Mouse (Mus musculus) lung, embryonic 15.5 days (tissue): ENCODE measurements around the gene Tef. TPM values are rescaled to one million over a fixed set of nuclear protein-coding genes. Genes with fewer than 3 reads are reported as not detected.

Experiments used
- ATAC-seq: fragments of 200-750 bp; cut with Nextera tagmentation; 2 replicates; pipeline ENCODE4 v1.8.0; 2017; ENCODE audit warnings: moderate number of reproducible peaks, borderline replicate concordance; ENCODE audit not compliant: low FRiP score, low TSS enrichment; ENCODE audit errors: extremely low read depth
- H3K27ac ChIP-seq: fragments of 300-500 bp; sonication (generic); 2 replicates; pipeline ENCODE4 v1.5.1; 2015; ENCODE audit warnings: moderate library complexity, mild to moderate bottlenecking, inconsistent platforms
- H3K27me3 ChIP-seq: fragments of 300-500 bp; sonication (generic); 2 replicates; pipeline ENCODE4 v1.6.1; 2015; ENCODE audit warnings: inconsistent platforms
- H3K36me3 ChIP-seq: fragments of 300-500 bp; sonication (generic); 2 replicates; pipeline ENCODE4 v1.6.1; 2015; ENCODE audit warnings: inconsistent platforms
- H3K4me1 ChIP-seq: fragments of 300-500 bp; sonication (generic); 2 replicates; pipeline ENCODE4 v1.6.1; 2015; ENCODE audit warnings: inconsistent platforms
- H3K4me2 ChIP-seq: fragments of 300-500 bp; sonication (generic); 2 replicates; pipeline ENCODE4 v1.6.1; 2015; ENCODE audit warnings: inconsistent platforms, mild to moderate bottlenecking, moderate library complexity
- H3K4me3 ChIP-seq: fragments of 300-500 bp; sonication (generic); 2 replicates; pipeline ENCODE4 v1.5.1; 2015; ENCODE audit warnings: mild to moderate bottlenecking, inconsistent platforms
- H3K9ac ChIP-seq: fragments of 300-500 bp; sonication (generic); 2 replicates; pipeline ENCODE4 v1.6.1; 2015; ENCODE audit warnings: inconsistent platforms
- H3K9me3 ChIP-seq: fragments of 300-500 bp; sonication (generic); 2 replicates; pipeline ENCODE4 v1.6.1; 2016; ENCODE audit warnings: inconsistent platforms
- WGBS: fragments of 180-500 bp; shearing (Covaris S2); methylation state at CpG from one replicate; pipeline ENCODE4 v1.1.7; 2015; 5-methylcytosine and 5-hydroxymethylcytosine counted together
- polyA plus RNA-seq: library from polyadenylated mRNA; unstranded; fragments of >200 nt; fragmentation: Nextera tagmentation; extraction: Ambion mirVana; gene quantifications from 2 replicates; pipeline ENCODE4 v1.2.1, GENCODE M21; 2015

Gene Tef
- polyA plus RNA-seq, 1 experiment from 2014 or later: 31.4 TPM

DNA sequence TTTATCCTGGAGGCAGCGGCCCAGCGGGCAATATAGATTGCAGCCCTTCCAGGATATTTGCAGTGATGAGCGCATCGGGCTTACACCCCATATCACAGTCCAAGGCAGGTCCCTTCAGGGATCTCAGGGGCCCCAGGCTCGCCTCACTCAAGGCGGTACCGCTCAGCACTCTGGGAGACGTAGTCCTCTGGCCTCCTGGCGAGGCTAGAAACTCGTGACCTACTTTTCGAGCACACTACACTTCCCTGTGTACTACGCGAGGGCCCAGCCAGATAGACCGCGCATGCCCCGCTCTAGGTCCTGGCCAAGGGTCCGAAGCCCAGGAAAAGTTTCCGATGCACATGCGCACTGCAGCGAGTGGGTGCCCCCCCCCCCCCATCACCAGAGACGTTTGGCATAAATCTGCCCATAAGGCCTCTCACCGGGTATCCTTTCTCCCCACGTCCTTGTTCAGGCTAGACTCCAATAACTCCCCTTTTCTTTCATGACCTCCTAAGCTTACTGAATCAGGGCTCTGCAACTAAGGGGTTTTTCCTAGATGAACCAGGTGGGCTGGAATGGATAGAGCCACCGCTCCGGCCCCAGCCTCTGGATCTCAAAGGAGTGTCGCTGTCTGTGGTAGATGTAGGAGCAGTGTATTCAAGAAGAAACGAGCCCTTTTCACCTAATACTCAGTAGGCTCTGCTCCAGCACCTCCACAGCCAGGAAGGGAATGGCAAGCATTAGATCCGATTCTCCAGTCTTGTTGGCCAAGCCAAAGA is 54.0 kb downstream of the Tef start:
- peak; percentile 84 for ATAC-seq
- Histone ChIP-seq H3K9me3 (no peaks in the 10 kb centered on the region), H3K36me3 (peaks cover 23% of the 10 kb centered on the region), H3K27ac (peak overlapping the region; percentile 98), H3K4me1 (peaks cover 25% of the 10 kb centered on the region), H3K4me2 (peak overlapping the region; percentile 86), H3K9ac (peak overlapping the region; percentile 87), H3K27me3 (no peaks in the 10 kb centered on the region), H3K4me3 (peak overlapping the region; percentile 76)
- under 1% methylated on average over 28 of the region's 28 CpGs for WGBS

DNA sequence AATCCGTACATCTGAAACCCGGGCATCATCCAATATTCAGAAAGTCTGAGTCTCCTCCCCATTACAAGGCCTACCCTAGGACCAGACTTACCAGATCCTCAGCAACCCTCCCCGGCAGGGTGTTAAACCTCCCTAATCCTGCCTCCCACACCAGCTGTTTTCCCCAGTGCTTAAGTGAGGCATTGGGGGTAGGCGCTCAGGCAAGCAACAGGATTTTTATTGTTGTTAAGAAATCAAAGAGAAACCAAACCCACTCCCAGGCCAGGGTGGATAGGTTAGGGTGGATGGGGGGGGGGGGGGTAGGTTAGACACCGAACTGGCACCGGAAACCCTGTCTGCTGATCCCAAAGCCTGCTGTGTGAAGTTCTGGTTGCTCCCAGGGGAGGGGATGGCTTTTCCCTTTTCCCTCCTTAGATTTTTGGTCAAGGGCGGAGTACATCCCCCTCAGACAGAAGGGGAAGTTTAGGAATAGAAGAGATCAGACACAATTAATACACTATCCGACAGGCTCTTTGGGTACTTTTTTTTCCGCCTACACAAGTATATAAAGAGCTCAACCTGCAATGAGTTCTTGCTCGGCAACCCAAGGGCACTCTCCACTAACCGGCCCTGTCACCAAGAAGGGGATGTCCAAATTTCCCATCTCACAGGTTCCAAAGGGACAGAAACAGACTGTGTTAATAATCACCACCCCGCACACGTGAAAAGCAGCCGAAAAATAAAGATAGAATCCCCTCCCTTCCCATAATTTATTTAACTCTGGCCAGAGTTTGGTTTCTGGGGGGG is 54.9 kb downstream of the Tef start:
- WGBS: under 1% methylated on average over 14 of the region's 14 CpGs
- Histone ChIP-seq H3K36me3 (peaks cover 14% of the 10 kb centered on the region), H3K4me2 (peak overlapping the region; percentile 86), H3K27ac (peak overlapping the region; percentile 98), H3K4me3 (peak overlapping the region; percentile 76), H3K9me3 (no peaks in the 10 kb centered on the region), H3K27me3 (no peaks in the 10 kb centered on the region), H3K4me1 (peaks cover 25% of the 10 kb centered on the region), H3K9ac (peak overlapping the region; percentile 87)
- ATAC-seq: no peak

DNA sequence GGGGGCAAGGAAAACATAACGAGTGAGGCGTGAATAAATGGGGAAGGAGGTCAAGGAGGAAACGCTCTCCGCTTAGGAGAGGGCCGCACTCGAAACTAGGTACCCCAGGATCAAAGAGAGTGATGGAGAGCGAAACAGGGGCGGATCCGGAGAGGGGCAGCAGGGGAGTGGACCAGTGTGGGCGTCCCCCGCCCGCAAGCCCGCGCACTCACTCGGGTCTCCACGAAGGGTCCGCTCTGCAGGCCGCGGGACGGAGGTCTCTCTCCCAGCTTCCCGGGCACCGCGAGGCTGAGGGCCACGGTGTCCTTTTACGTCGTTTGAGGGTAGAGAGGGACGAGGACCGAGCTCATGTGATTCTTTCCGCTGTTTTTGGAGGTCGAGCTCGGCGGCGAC is 55.5 kb downstream of the Tef start:
- WGBS: 0% methylated on average over 33 of the region's 33 CpGs
- H3K9me3 ChIP-seq: no peaks in the 10 kb centered on the region
- H3K27me3 ChIP-seq: no peaks in the 10 kb centered on the region
- no peak for ATAC-seq
- peak overlapping the region; percentile 98 for H3K27ac ChIP-seq
- peak overlapping the region; percentile 87 for H3K9ac ChIP-seq
- peak overlapping the region; percentile 76 for H3K4me3 ChIP-seq
- peaks cover 12% of the 10 kb centered on the region for H3K36me3 ChIP-seq
- H3K4me1 ChIP-seq: peaks cover 25% of the 10 kb centered on the region
- H3K4me2 ChIP-seq: peak overlapping the region; percentile 86

DNA sequence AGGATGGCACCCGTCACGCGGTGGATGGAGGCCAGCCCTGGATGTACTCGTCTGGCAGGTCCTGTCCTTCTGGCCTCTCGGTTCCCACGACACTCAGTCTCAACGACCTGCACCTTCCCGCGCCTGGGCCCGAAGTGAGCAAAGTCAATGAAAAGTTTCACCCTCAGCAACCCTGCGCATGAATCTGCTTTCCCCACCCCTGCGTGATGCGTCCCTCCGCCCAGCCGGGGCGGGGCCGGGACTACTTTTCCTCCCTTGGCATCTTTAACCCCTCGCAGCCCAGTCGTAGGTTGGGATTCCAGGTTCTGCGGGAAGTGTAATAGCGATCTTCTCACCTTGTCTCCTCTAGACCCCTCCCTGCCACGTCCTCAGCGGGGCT is 55.9 kb downstream of the Tef start:
- Histone ChIP-seq H3K27me3 (no peaks in the 10 kb centered on the region), H3K36me3 (peaks cover 12% of the 10 kb centered on the region), H3K4me1 (peaks cover 25% of the 10 kb centered on the region), H3K4me2 (peak overlapping the region; percentile 86), H3K9me3 (no peaks in the 10 kb centered on the region), H3K27ac (peak overlapping the region; percentile 98), H3K4me3 (peak overlapping the region; percentile 76), H3K9ac (peak overlapping the region; percentile 87)
- ATAC-seq: peak; percentile 25
- WGBS: 0% methylated on average over 23 of the region's 23 CpGs

DNA sequence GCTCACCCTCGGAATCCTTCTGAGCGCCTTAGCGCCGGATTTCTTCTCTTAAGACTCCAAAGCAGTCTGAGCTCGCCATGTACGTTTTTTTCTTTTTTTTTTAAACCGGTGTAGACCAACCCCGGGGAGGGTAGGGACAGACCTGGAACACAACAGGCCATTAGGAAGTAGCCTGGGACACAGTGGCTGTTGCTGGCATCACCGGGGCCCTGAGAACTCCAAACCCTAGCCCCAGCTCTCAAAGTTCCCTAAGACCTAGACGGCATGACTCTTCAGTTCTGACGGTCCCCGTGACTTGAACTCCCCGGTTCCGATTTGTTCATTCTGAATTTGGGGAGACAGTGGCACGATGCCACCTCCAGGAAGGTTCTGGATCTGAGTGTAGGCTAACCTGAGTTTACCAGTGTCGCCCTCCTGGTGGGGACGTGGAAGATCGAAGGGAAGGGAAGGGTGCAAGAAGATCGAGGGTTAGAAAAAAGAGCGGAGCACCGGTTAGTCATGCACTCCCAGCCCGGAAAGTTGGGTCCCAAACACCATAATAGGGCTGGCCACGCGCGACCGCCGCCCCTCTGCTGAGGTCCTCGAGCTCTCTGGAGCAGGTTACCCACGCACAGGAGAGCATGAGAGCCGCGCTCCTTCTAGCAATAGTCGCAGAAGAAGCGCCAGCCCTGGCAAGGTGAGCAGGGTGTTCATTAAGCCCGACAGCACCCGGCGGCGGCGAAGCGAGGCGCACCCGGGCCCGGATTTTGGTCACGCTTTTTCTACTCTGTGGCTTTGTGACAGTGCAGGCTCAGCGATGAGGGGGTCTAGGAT is 56.5 kb downstream of the Tef start, which contains the start of gene Tob2:
Gene Tob2 (minus strand): TSS at position 280 of the 813 bp plus-strand sequence.
- peak within 1 kb of the TSS; percentile 86 for H3K4me2 ChIP-seq
- under 1% methylated on average over 44 of the region's 44 CpGs for WGBS
- peaks cover 25% of the 10 kb centered on the region for H3K4me1 ChIP-seq
- peak within 1 kb of the TSS; percentile 98 for H3K27ac ChIP-seq
- H3K36me3 ChIP-seq: peaks cover 11% of the 10 kb centered on the region
- no peaks in the 10 kb centered on the region for H3K27me3 ChIP-seq
- peak within 1 kb of the TSS; percentile 87 for H3K9ac ChIP-seq
- H3K4me3 ChIP-seq: peak within 1 kb of the TSS; percentile 76
- H3K9me3 ChIP-seq: no peaks in the 10 kb centered on the region
- ATAC-seq: peak; percentile 8

DNA sequence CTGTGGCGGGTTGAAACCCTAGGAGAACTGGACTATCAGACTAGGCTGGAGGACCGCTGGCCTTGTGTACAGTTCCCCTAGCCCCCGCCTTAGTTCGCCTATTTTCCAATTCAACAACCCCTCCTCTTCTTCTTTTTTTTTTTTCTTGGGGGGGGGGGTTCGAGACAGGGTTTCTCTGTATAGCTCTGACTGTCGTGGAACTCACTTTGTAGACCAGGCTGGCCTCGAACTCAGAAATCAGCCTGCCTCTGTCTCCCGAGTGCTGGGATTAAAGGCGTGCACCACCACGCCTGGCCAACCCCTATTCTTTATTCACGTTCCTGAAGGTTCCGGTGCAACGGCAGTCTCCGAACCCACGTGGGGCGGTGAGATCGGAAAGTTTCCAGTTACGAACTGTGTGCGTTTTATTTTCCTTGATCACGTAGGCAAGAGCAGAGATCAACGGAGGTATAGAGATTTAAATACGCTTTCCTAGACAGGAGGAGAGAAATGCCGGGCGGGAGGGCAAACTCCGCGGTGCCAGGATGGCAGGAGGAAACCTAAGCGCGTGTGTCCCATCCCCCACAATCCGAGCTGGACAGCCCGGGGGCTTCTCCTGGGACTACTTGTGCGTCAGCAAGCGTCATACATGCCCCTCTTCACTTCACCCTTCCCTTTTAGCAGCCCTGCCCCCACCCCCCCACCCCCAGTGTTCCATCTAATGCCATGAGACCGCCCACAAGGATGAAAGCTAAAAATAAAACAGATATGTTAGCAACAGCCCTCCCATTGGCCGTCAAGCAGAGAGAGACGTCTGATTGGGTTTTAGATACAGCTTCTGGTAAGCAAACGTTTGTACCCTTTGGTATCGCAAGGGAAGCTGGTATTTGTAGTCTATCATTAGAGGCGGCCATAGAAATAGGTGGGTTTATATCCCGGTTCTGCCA is 57.4 kb downstream of the Tef start:
- WGBS: under 1% methylated on average over 39 of the region's 39 CpGs
- no peaks in the 10 kb centered on the region for H3K9me3 ChIP-seq
- peaks cover 25% of the 10 kb centered on the region for H3K4me1 ChIP-seq
- ATAC-seq: peak; percentile 85
- H3K27me3 ChIP-seq: no peaks in the 10 kb centered on the region
- H3K4me3 ChIP-seq: peak overlapping the region; percentile 76
- H3K9ac ChIP-seq: peak overlapping the region; percentile 87
- H3K36me3 ChIP-seq: peaks cover 11% of the 10 kb centered on the region
- peak overlapping the region; percentile 98 for H3K27ac ChIP-seq
- H3K4me2 ChIP-seq: peak overlapping the region; percentile 86

DNA sequence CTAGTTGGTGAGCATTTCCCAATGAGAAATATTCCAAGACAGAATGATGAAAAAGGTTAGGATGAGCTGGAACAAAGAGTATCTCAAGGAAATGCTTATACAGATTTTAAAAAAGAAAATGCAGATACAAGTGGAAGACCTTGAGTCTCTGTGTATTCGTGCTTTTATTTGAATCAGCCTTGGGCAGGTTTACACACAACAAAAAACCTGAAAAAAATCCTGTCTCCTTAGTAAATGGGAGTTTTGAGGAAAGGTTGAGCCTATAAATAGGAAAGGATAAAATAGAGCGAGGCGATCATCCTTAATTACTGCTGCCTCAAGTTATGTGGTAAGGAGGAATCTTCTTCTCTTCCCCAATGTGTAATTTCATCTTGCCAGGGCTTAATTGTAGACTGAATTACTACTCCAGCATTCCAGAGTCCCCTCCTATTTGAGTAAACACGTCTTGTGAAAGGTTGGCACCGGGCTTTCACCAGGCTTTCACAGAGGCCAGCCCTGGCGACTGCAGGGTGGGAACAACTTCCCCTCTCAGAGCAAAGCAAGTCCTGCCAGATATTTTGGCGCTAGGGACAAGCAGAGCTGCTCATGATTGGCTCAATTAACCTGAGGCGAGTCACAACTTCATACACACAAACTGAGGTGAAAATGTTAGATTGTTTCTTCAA is 58.4 kb downstream of the Tef start:
- H3K4me3 ChIP-seq: peak overlapping the region; percentile 76
- H3K4me2 ChIP-seq: peak overlapping the region; percentile 86
- no peaks in the 10 kb centered on the region for H3K27me3 ChIP-seq
- peaks cover 20% of the 10 kb centered on the region for H3K36me3 ChIP-seq
- peaks cover 20% of the 10 kb centered on the region for H3K4me1 ChIP-seq
- WGBS: 32% methylated on average over 8 of the region's 8 CpGs
- H3K9me3 ChIP-seq: no peaks in the 10 kb centered on the region
- H3K27ac ChIP-seq: peak overlapping the region; percentile 93
- 0 out of 2 replicates have a peak overlapping the region, but pooled peaks have one; percentile 14 for H3K9ac ChIP-seq
- no peak for ATAC-seq

DNA sequence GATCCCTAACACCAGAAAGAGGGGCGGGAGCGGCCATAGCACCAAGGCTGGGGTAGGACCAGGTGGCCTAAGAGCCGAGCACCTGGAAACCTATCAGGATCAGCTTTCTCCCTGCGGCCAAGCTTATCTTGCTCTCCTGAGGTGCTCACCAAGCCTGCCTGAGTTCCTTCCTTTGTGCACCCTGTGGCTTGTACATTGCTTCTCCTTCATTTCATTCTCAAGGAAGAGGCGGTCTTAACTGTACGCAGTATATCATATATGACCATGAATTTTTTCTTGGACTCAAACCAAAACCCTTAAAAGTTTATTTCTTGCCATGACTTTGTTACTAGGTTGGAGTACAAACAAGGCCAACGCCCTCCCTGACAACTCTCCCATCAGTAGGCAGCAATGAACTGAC is 62.0 kb downstream of the Tef start:
- Histone ChIP-seq H3K9ac (no peak overlapping the region), H3K27me3 (no peaks in the 10 kb centered on the region), H3K4me1 (peaks cover 11% of the 10 kb centered on the region), H3K36me3 (peaks cover 56% of the 10 kb centered on the region), H3K9me3 (no peaks in the 10 kb centered on the region), H3K4me3 (no peak overlapping the region), H3K4me2 (no peak overlapping the region), H3K27ac (no peak overlapping the region)
- WGBS: 91% methylated on average over 7 of the region's 7 CpGs
- ATAC-seq: no peak

DNA sequence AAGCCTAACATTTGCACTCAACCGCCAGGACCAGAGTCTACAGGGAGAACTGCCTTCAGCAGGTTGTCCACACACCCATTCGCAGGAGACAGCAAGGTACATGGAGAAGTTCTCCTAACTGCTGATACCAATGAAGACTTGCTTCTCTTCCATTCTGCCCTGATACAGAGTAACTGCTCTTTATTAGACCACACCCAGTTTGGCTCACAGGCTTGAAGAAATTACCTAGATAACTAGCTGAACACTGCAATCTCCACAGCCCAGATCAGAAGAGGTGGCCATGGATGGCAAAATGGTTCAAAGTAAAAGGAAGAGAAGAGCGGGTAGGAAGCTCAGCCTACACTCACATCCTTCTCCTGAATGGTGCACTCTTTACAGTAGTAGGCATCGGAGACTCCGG is 67.8 kb downstream of the Tef start:
- peaks cover 17% of the 10 kb centered on the region for H3K4me1 ChIP-seq
- no peak overlapping the region for H3K4me2 ChIP-seq
- H3K9ac ChIP-seq: no peak overlapping the region
- no peak overlapping the region for H3K27ac ChIP-seq
- no peaks in the 10 kb centered on the region for H3K9me3 ChIP-seq
- no peak overlapping the region for H3K4me3 ChIP-seq
- no peak for ATAC-seq
- peaks cover 59% of the 10 kb centered on the region for H3K36me3 ChIP-seq
- 95% methylated on average over 5 of the region's 5 CpGs for WGBS
- no peaks in the 10 kb centered on the region for H3K27me3 ChIP-seq

DNA sequence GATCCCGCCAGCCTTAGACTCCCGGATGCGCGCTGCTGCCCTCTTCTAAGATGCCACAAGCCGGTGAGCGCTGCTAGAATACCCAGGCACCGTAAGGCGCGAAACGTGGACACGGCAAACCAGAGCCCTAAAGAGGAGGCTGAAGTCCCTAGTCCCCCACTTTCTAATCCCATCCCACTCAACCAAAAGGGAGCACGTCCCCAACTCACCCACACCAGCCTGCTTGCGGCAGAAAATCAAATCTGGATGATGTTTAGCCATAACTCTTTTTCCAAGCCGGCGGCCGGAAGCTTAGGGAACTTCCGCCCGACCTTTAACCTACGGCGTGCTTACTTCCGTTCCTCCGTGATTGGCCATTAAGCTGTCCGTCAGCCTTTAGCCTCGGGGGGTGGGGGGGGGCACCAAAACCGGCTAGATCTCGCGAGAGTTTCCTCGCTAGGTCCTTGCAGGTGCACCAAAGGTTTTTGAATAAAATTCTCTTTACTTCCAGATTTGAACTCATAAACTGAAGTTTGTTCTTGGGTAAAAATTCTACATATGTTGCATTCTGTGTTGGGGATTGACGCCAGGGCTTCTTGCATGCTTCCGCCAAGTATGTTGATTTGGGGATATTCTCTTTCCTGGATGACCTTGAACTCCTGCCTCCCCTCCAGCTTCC is 69.5 kb downstream of the Tef start, which contains the start of gene Phf5a:
Gene Phf5a (minus strand): TSS at position 308 of the 658 bp plus-strand sequence.
- Histone ChIP-seq H3K9ac (peak within 1 kb of the TSS; percentile 74), H3K4me2 (peak within 1 kb of the TSS; percentile 74), H3K4me3 (peak within 1 kb of the TSS; percentile 85), H3K36me3 (peaks cover 41% of the 10 kb centered on the region), H3K27me3 (no peaks in the 10 kb centered on the region), H3K4me1 (peaks cover 17% of the 10 kb centered on the region), H3K27ac (peak within 1 kb of the TSS; percentile 97), H3K9me3 (no peaks in the 10 kb centered on the region)
- under 1% methylated on average over 30 of the region's 30 CpGs for WGBS
- ATAC-seq: peak; percentile 92
